Mouse (Mus musculus): ENCODE results near the gene Olfr1445. TPM values are rescaled to one million over a fixed set of nuclear protein-coding genes. Genes with fewer than 3 reads are reported as not detected.

The Olfr1445 gene
- total RNA-seq (2023), result not detected

GRCm38 (mm10) chr19:12883555-12883954, at the start of gene Olfr1445:
Olfr1445 (plus strand) TSS chr19:12883855.

GRCm38 (mm10) chr19:12846382-12846781, 37.3 kb upstream of the Olfr1445 start, which contains the start of gene Gm5244:
Gm5244 (plus strand) TSS chr19:12846682.

GRCm38 (mm10) chr19:12856983-12857382, 26.7 kb upstream of the Olfr1445 start, which contains the start of gene Olfr1444:
Olfr1444 (plus strand) TSS chr19:12857283.

GRCm38 (mm10) chr19:12893424-12893823, 9.8 kb downstream of the Olfr1445 start, which contains the start of gene Olfr1446:
Olfr1446 (minus strand) TSS chr19:12893524.

GRCm38 (mm10) chr19:12903643-12904042, 20.0 kb downstream of the Olfr1445 start, which contains the start of gene Olfr1447:
Olfr1447 (minus strand) TSS chr19:12903743.

GRCm38 (mm10) chr19:12924319-12924718, 40.7 kb downstream of the Olfr1445 start, which contains the start of gene Olfr1448:
Olfr1448 (minus strand) TSS chr19:12924419.

GRCm38 (mm10) chr19:12930540-12930939, 46.9 kb downstream of the Olfr1445 start, which contains the start of gene Olfr1449:
Olfr1449 (plus strand) TSS chr19:12930840.

Other genes starting within 250 kb of the Olfr1445 start
- gene Olfr1442, start 213.4 kb upstream of the Olfr1445 start, total RNA-seq (2023), result not detected
- gene Olfr1443, start 205.7 kb upstream of the Olfr1445 start, total RNA-seq (2023), result not detected
- not detected for gene Keg1, start 188.1 kb upstream of the Olfr1445 start, total RNA-seq (2023)
- 1 to 10 TPM; 2.5 to 4.5 TPM for gene Cntf, start 118.2 kb upstream of the Olfr1445 start, total RNA-seq (2023)
- gene Zfp91, start 87.7 kb upstream of the Olfr1445 start, total RNA-seq (2023), result 10 to 100 TPM; 64.7 to 67.3 TPM
- 10 to 100 TPM; 40.6 to 41.1 TPM for gene Lpxn, start 87.7 kb upstream of the Olfr1445 start, total RNA-seq (2023)
- under 1 TPM in 1 of 2 experiments, not detected in 1; 0.71 TPM for gene Gm5244, start 37.2 kb upstream of the Olfr1445 start, total RNA-seq (2023)
- under 1 TPM; 0.45 to 0.55 TPM for gene Olfr1444, start 26.6 kb upstream of the Olfr1445 start, total RNA-seq (2023)
- gene Olfr1446, start 9.7 kb downstream of the Olfr1445 start, total RNA-seq (2023), result not detected
- gene Olfr1447, start 19.9 kb downstream of the Olfr1445 start, total RNA-seq (2023), result not detected
- gene Olfr1448, start 40.6 kb downstream of the Olfr1445 start, total RNA-seq (2023), result not detected
- gene Olfr1449, start 47.0 kb downstream of the Olfr1445 start, total RNA-seq (2023), result not detected
- gene Olfr1450, start 66.4 kb downstream of the Olfr1445 start, total RNA-seq (2023), result not detected
- not detected for gene Olfr1451, start 111.2 kb downstream of the Olfr1445 start, total RNA-seq (2023)
- not detected for gene Olfr1453, start 144.5 kb downstream of the Olfr1445 start, total RNA-seq (2023)
- not detected for gene Olfr1454, start 176.8 kb downstream of the Olfr1445 start, total RNA-seq (2023)
- not detected for gene Olfr1457, start 214.0 kb downstream of the Olfr1445 start, total RNA-seq (2023)
- not detected for gene Olfr1458, start 222.9 kb downstream of the Olfr1445 start, total RNA-seq (2023)

All from monocyte, adult 59 days (primary cell).